Mouse (Mus musculus) limb, embryonic 13.5 days (tissue): ENCODE data around the gene Als2cl. TPM values are rescaled to one million over a fixed set of nuclear protein-coding genes. Genes with fewer than 3 reads are reported as not detected.
A peak's percentile ranks its signal among the peaks of the same experiment; 100 is the strongest.

Source experiments
- ATAC-seq: fragments of 200-750 bp; cut with Nextera tagmentation; 2 replicates; pipeline ENCODE4 v1.8.0; 2017; ENCODE audit warnings: low read depth, moderate number of reproducible peaks, moderate TSS enrichment; ENCODE audit not compliant: low FRiP score
- H3K27ac ChIP-seq: fragments of 300-500 bp; sonication (generic); 2 replicates; pipeline ENCODE4 v1.5.1; 2015; ENCODE audit warnings: inconsistent platforms, mild to moderate bottlenecking, moderate library complexity
- H3K27me3 ChIP-seq: fragments of 300-500 bp; sonication (generic); 2 replicates; pipeline ENCODE4 v1.6.1; 2015; ENCODE audit warnings: mild to moderate bottlenecking, inconsistent platforms
- H3K36me3 ChIP-seq: fragments of 300-500 bp; sonication (generic); 2 replicates; pipeline ENCODE4 v1.6.1; 2015; ENCODE audit warnings: inconsistent platforms, mild to moderate bottlenecking, moderate library complexity
- H3K4me1 ChIP-seq: fragments of 300-500 bp; sonication (generic); 2 replicates; pipeline ENCODE4 v1.6.1; 2015; ENCODE audit warnings: inconsistent platforms
- H3K4me2 ChIP-seq: fragments of 300-500 bp; sonication (generic); replicated peaks from 2 replicates; pipeline ENCODE4 v1.6.1; 2015; ENCODE audit warnings: inconsistent platforms, mild to moderate bottlenecking, moderate library complexity
- H3K4me3 ChIP-seq: fragments of 300-500 bp; sonication (generic); 2 replicates; pipeline ENCODE4 v1.5.1; 2015; ENCODE audit warnings: moderate library complexity, mild to moderate bottlenecking, inconsistent platforms
- H3K9ac ChIP-seq: fragments of 300-500 bp; sonication (generic); 2 replicates; pipeline ENCODE4 v1.6.1; 2015; ENCODE audit warnings: mild to moderate bottlenecking, inconsistent platforms
- H3K9me3 ChIP-seq: fragments of 300-500 bp; sonication (generic); 2 replicates; pipeline ENCODE4 v1.6.1; 2016; ENCODE audit warnings: inconsistent platforms
- WGBS: fragments of 180-500 bp; shearing (Covaris S2); methylation state at CpG from one replicate; pipeline ENCODE4 v1.1.7; 2015; 5-methylcytosine and 5-hydroxymethylcytosine counted together
- polyA plus RNA-seq: library from polyadenylated mRNA; unstranded; fragments of >200 nt; fragmentation: Nextera tagmentation; extraction: Ambion mirVana; gene quantifications from 2 replicates; pipeline ENCODE4 v1.2.1, GENCODE M21; 2015

Als2cl gene
- polyA plus RNA-seq, 1 experiment from 2014 or later: 1.4 TPM

DNA sequence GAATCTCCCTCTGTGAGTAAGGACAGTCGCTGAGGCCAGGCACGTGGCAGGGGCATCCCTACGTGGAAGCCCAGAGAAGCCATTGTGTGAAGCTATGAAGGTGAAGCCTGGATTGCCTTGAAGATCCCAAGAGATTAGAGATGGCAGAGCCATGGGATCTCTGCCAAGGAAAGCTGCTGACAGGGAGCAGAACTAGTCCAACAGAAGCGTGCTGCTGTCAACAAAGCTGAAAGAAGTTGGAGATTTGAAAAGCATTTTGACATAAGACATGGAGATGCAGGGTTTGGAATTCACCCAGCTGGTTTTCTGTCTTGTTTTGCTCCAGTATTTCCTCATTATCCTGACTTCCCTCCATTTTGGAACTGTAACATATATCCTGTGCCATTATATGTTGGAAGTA, 22.6 kb downstream of the Als2cl start:
- ATAC-seq: no peak
- Histone ChIP-seq H3K4me2 (no peak overlapping the region), H3K27me3 (no peaks in the 10 kb centered on the region), H3K27ac (no peak overlapping the region), H3K4me1 (no peaks in the 10 kb centered on the region), H3K4me3 (no peak overlapping the region), H3K9ac (no peak overlapping the region), H3K9me3 (no peaks in the 10 kb centered on the region), H3K36me3 (no peaks in the 10 kb centered on the region)
- WGBS: 88% methylated on average over 4 of the region's 4 CpGs

DNA sequence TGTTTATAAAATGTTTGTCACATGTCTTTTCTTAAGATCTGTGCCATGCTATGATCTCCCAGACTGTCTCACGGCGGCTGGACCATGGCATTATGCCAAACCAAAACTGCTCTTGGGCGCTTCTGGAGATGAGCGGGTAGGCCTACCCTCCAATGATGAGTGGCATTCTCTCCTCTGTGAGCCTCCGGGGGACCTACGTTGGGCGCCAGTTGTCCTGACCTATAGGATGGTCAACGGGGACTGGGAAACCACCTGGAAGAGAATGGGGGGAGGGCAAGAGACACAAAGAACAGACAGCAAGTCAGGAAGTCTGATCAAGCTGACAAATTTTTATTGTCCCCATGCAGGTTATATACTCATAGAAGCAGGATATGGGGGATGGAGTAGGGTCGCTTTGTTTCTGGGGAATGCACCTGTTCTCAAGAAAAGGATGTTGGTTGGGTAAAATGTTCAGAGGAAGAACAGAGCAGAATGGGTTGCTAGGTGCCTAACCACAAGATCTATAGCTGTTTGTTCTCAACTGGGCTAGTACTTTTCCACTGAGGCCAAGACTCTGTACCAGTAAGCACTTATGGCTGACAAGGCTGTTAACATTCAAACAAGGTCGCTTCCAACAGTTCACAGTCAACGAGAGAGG, 27.6 kb downstream of the Als2cl start:
- no peaks in the 10 kb centered on the region for H3K27me3 ChIP-seq

DNA sequence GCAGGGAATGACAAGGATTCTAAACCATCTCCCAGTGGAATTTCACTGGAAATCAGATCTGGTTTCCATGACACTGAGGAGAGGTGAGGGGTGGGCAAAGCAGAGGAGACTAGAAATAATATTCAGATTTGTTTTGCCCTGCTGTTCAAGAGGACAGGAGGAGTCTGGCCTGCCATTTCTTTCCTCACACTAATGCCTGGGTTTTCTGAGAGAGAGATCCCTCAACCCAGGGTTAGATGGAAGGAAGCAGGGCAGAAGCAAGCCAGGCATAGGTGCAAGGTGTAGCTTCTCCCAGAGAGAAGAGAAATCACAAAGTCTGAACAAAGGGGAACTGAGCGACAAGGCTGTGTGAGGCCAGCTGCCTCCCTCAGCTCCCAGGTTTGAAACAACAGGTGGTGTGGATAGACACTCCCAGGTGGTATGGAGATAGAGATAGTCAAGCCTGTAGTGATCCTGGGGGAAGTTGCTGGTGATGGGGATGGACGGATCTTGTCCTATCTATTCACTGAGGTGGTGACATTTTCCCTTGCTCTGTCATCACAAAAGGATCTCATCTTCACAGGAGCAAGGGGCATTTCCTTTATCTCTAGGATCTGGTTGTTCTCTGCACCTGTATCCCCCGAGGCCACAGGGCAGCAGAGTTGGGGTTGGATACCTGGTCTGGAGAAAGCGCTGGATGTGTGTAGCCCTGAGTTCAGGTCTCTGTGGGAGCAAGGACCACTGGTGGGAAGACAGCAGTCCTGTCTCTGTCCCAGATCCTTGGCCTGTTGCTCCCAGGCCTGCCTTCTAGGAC, 28.4 kb downstream of the Als2cl start:
- Histone ChIP-seq H3K9me3 (no peaks in the 10 kb centered on the region), H3K4me3 (no peak overlapping the region), H3K36me3 (no peaks in the 10 kb centered on the region), H3K27ac (no peak overlapping the region), H3K4me1 (no peaks in the 10 kb centered on the region), H3K4me2 (no peak overlapping the region), H3K27me3 (no peaks in the 10 kb centered on the region), H3K9ac (no peak overlapping the region)
- ATAC-seq: no peak
- 82% methylated on average over 4 of the region's 4 CpGs for WGBS

More for the DNA sequence above, 27.6 kb downstream of the Als2cl start:
- no peaks in the 10 kb centered on the region for H3K9me3 ChIP-seq
- no peaks in the 10 kb centered on the region for H3K36me3 ChIP-seq
- no peak overlapping the region for H3K4me2 ChIP-seq
- ATAC-seq: no peak
- H3K9ac ChIP-seq: no peak overlapping the region
- H3K4me1 ChIP-seq: no peaks in the 10 kb centered on the region
- 89% methylated on average over 11 of the region's 11 CpGs for WGBS
- H3K27ac ChIP-seq: no peak overlapping the region
- no peak overlapping the region for H3K4me3 ChIP-seq

DNA sequence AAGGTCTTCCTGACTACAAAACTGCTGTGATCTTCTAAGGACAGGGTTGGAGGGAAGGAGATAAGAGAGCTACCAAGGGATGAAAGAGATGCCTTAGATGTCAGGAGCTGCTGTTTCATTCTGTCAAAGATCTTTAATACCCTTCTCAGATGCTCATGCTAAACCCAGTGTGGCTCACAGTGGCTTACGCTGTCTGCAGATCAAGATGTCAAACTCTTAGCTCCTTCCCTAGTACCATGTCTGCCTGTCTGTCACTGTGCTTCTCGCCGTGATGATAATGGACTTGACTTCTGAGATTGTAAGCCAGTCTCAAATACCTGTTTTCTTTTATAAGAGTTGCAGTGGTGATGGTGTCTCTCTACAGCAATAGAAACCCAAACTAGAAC, 29.0 kb downstream of the Als2cl start:
- no peak overlapping the region for H3K9ac ChIP-seq
- ATAC-seq: no peak
- WGBS: 93% methylated on average over 3 of the region's 3 CpGs
- no peaks in the 10 kb centered on the region for H3K4me1 ChIP-seq
- H3K4me2 ChIP-seq: no peak overlapping the region
- H3K4me3 ChIP-seq: no peak overlapping the region
- no peaks in the 10 kb centered on the region for H3K9me3 ChIP-seq
- H3K36me3 ChIP-seq: no peaks in the 10 kb centered on the region
- no peak overlapping the region for H3K27ac ChIP-seq
- no peaks in the 10 kb centered on the region for H3K27me3 ChIP-seq

DNA sequence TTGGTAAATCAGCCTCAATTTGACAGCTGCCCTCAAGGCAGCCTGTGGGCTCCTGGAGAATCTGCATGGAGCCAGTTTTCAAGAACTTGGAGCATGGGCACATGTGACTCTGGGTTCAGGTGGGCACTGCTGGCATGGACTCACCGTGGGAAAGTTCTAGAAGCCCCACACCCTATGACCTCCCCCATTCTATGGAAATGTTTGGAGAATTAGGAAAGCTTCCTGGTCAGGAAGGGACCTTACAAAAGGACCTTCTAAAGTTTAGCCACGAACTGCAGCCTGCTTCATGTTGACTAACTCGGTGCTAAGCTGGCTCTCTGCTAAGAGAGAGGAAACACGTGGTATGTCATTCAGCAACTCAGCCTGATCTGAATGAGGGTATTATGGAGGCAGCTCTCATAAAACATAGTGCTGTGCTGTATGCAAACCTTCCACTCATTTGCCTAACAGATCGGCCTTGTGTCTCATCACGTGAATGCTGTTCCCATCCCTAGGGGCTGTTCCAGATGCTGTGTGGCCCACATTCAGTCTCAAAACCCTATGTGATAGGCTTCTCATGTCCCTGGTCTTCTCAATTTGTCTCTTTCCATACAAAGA, 29.8 kb downstream of the Als2cl start:
- Histone ChIP-seq H3K4me3 (no peak overlapping the region), H3K4me1 (no peaks in the 10 kb centered on the region), H3K27ac (peak overlapping the region; percentile 69; the same call in 1 of the 2 replicates), H3K4me2 (no peak overlapping the region), H3K36me3 (no peaks in the 10 kb centered on the region), H3K27me3 (no peaks in the 10 kb centered on the region), H3K9ac (no peak overlapping the region), H3K9me3 (no peaks in the 10 kb centered on the region)
- WGBS: 62% methylated on average over 6 of the region's 6 CpGs
- no peak for ATAC-seq

DNA sequence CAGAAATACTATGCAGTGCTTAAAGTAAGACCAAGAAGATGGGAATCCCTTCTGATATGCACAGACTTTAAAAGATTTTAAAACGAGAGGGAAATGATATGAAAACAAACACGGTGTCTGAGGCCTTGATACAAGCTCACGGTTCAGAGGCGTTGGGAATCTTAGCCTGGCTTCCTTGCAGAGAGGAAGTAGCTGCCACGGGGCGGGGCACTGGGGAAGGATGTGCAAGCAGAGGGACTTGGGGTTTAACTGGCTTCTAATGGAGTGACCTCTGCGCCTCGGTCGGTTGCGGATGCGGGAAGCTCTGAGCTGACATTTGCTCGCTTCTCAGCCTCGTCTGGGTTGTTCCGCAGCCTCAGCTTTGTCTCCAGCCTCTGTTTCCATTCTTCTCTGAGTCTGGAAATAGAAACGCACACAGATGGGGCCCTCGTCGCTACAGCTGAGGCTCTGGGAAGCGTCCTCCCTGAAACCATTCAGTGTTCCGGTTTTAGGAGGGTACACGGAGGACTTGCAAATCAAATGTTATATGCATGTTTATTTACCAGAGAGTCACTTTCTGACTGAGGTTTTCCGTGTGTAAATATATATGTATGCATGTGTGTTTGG, 35.1 kb downstream of the Als2cl start:
- Histone ChIP-seq H3K4me3 (no peak overlapping the region), H3K36me3 (no peaks in the 10 kb centered on the region), H3K4me2 (no peak overlapping the region), H3K27ac (no peak overlapping the region), H3K9ac (no peak overlapping the region), H3K27me3 (no peaks in the 10 kb centered on the region), H3K9me3 (no peaks in the 10 kb centered on the region), H3K4me1 (no peaks in the 10 kb centered on the region)
- ATAC-seq: no peak
- WGBS: 56% methylated on average over 21 of the region's 21 CpGs

DNA sequence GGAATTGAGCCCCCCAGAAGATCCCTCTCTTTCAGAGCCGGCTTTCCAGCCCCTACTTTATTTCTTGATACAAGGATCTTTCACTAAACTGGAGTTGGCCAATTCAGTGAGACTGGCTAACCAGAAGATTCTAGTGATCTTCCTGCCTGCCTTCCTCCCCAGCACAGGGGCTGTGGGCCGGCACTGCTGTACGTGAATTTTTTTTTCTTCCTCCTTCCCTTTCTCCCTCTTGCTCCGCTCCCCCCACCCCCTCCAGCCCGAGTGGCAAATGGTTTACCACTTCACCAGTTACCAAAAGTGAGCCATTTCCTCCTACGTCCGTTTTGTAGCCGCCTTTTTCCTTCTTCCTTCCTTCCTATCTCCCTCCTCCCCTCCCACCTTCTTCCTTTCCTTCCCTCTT, 35.8 kb downstream of the Als2cl start:
- Histone ChIP-seq H3K9ac (no peak overlapping the region), H3K27ac (no peak overlapping the region), H3K36me3 (no peaks in the 10 kb centered on the region), H3K9me3 (no peaks in the 10 kb centered on the region), H3K4me3 (no peak overlapping the region), H3K4me2 (no peak overlapping the region), H3K27me3 (no peaks in the 10 kb centered on the region), H3K4me1 (no peaks in the 10 kb centered on the region)
- no peak for ATAC-seq
- WGBS: 65% methylated on average over 8 of the region's 8 CpGs

DNA sequence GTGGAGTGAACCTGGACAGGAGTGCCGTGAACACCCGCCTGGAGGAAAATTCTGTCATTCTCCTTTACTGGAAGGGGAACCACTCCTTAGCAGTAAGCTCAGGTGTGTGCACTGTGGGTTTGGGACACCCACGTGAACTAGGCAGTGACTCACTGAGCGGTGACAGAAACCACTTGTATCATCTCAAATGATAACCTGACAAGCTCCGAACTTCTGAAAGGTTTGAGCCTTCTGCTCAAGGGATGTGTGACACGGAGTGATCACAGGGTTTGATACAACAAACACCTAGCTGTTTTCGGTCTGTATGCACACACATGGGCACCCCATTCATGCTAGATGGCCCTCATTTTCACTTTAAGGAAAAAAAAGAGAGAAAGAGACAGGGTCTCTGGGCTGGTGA, 37.1 kb downstream of the Als2cl start, which contains the start of gene Fam240a:
Gene Fam240a, minus strand, starts transcription at position 76 of the 400 bp plus-strand sequence.
- H3K27ac ChIP-seq: no peak within 1 kb of the TSS
- H3K27me3 ChIP-seq: no peaks in the 10 kb centered on the region
- H3K4me2 ChIP-seq: no peak within 1 kb of the TSS
- no peaks in the 10 kb centered on the region for H3K36me3 ChIP-seq
- H3K4me1 ChIP-seq: no peaks in the 10 kb centered on the region
- WGBS: 86% methylated on average over 7 of the region's 7 CpGs
- no peak for ATAC-seq
- no peak within 1 kb of the TSS for H3K4me3 ChIP-seq
- no peak within 1 kb of the TSS for H3K9ac ChIP-seq
- H3K9me3 ChIP-seq: no peaks in the 10 kb centered on the region

DNA sequence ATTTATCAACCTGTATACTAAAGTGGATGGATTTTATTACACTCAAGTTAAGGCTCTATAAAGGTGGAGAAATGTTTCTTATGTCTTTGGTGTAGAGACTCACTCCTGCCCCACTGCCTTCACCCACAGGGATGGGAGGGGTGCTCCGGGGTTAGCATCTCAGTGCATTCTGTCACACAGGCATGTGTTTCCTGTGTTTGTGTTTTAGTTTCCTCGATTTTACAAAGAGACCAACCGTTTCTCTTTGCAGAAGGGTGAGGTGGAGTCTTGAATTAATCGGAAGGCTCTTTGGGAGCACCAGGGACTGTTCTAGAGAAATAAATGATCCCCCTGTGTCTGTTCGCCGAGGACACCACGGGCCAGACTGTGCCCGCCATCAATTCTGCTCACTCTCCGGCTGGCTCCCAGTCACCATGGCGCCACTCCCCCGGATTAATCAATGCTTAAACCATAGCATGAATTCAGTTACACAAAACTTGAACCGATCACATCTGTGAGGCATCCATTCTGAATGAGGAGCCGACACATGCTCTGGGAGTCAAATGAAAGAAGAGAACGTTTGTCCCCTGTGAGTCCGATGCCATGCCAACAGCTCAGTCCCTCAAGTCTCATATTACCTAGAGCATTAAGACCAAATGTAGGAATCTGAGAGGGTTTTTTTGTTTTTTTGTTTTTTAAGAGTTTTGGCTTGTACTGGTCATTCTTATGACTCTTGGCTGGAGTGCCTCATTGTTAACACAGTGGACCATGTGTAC, 41.2 kb downstream of the Als2cl start:
- Histone ChIP-seq H3K27me3 (no peaks in the 10 kb centered on the region), H3K36me3 (no peaks in the 10 kb centered on the region), H3K9me3 (no peaks in the 10 kb centered on the region), H3K27ac (no peak overlapping the region), H3K4me2 (no peak overlapping the region), H3K4me3 (no peak overlapping the region), H3K9ac (no peak overlapping the region), H3K4me1 (no peaks in the 10 kb centered on the region)
- 65% methylated on average over 15 of the region's 15 CpGs for WGBS
- ATAC-seq: no peak

DNA sequence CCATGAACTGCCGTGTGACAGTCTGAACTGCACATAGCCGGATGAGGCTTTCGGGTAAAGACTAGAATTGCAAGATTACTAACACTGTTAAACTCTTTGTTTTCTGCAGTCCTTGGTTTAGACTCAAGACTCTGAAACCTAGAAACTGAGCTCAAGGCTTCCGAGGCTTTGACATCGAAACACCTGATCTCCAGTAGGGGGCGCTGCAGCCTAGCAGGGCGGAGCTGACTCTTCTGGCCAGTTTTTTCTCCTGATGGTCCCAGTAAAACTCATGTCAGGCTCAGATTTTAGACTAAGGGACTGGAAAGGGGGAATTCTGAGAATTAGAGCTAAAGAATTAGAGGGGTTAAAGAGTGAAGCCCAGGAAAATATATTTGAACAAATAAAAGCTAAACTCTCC, 43.1 kb downstream of the Als2cl start:
- no peak overlapping the region for H3K27ac ChIP-seq
- no peak overlapping the region for H3K4me3 ChIP-seq
- no peaks in the 10 kb centered on the region for H3K9me3 ChIP-seq
- WGBS: 17% methylated on average over 7 of the region's 7 CpGs
- H3K4me2 ChIP-seq: no peak overlapping the region
- no peak for ATAC-seq
- no peaks in the 10 kb centered on the region for H3K36me3 ChIP-seq
- no peaks in the 10 kb centered on the region; the same call in 1 of the 2 replicates for H3K4me1 ChIP-seq
- H3K9ac ChIP-seq: no peak overlapping the region
- H3K27me3 ChIP-seq: no peaks in the 10 kb centered on the region

DNA sequence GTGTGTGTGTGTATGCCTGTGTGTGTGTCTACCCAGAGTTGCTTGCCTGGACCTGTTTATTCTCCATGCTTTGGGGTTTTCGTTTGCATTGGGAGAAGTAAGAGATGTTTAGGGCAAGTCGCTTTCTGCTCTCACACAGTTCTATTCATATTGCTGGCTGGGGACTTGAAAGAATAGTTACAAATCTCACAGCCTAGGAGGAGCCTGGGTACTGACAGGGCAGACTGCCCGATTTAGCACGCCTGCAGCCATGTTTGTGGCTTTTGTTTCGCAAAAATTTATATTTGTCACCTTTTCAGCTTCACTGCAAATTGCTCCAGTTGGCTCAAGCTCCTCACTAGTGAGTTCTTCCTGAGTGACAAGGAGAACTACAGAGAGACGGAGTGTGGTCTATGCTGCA, 51.9 kb downstream of the Als2cl start:
- Histone ChIP-seq H3K9me3 (no peaks in the 10 kb centered on the region), H3K27ac (no peak overlapping the region), H3K4me2 (no peak overlapping the region), H3K4me3 (no peak overlapping the region), H3K4me1 (no peaks in the 10 kb centered on the region; the same call in 1 of the 2 replicates), H3K36me3 (no peaks in the 10 kb centered on the region), H3K9ac (no peak overlapping the region), H3K27me3 (no peaks in the 10 kb centered on the region)
- ATAC-seq: no peak
- 80% methylated on average over 6 of the region's 6 CpGs for WGBS
